Mouse (Mus musculus): ENCODE results near the gene Atxn7l2. TPM values are rescaled to one million over a fixed set of nuclear protein-coding genes. Genes with fewer than 3 reads are reported as not detected.

Gene Atxn7l2
- total RNA-seq, 2 experiments from 2014 or later, result 15.6 to 16.9 TPM

- DNase-seq (ENCODE audit: low spot score in 2 of 2), result no peak
Measured at GRCm38 (mm10) chr3:108206731-108207375, 3.9 kb downstream of the Atxn7l2 start.

GRCm38 (mm10) chr3:108205601-108206000, 5.1 kb downstream of the Atxn7l2 start:
- no peak for DNase-seq (ENCODE audit: low spot score in 2 of 2)

GRCm38 (mm10) chr3:108204470-108204869, 6.3 kb downstream of the Atxn7l2 start:
- DNase-seq (ENCODE audit: low spot score in 2 of 2), result no peak

GRCm38 (mm10) chr3:108203621-108204325, 7.0 kb downstream of the Atxn7l2 start:
- DNase-seq (ENCODE audit: low spot score in 2 of 2), result peak in 1 of 2 experiments; percentile 67

- no peak for DNase-seq (ENCODE audit: low spot score in 2 of 2)
Measured at GRCm38 (mm10) chr3:108203212-108203611, 7.5 kb downstream of the Atxn7l2 start.

- no peak for DNase-seq (ENCODE audit: low spot score in 2 of 2)
Measured at GRCm38 (mm10) chr3:108202506-108202905, 8.2 kb downstream of the Atxn7l2 start.

GRCm38 (mm10) chr3:108200329-108201323, 10.1 kb downstream of the Atxn7l2 start, which contains the start of gene Cyb561d1:
TSS of gene Cyb561d1 (minus strand) at chr3:108201212.
- DNase-seq (ENCODE audit: low spot score in 2 of 2), result peak; percentile 79 to 92

GRCm38 (mm10) chr3:108199231-108199630, 11.5 kb downstream of the Atxn7l2 start:
- no peak for DNase-seq (ENCODE audit: low spot score in 2 of 2)

- no peak for DNase-seq (ENCODE audit: low spot score in 2 of 2)
Measured at GRCm38 (mm10) chr3:108197066-108197497, 13.7 kb downstream of the Atxn7l2 start.

- DNase-seq (ENCODE audit: low spot score in 2 of 2), result no peak
Measured at GRCm38 (mm10) chr3:108195941-108196590, 14.7 kb downstream of the Atxn7l2 start.

GRCm38 (mm10) chr3:108195287-108195686, 15.4 kb downstream of the Atxn7l2 start:
- DNase-seq (ENCODE audit: low spot score in 2 of 2), result no peak

- no peak for DNase-seq (ENCODE audit: low spot score in 2 of 2)
Measured at GRCm38 (mm10) chr3:108193686-108194085, 17.0 kb downstream of the Atxn7l2 start.

GRCm38 (mm10) chr3:108189897-108190296, 20.8 kb downstream of the Atxn7l2 start:
- no peak for DNase-seq (ENCODE audit: low spot score in 2 of 2)

GRCm38 (mm10) chr3:108188716-108189490, 21.8 kb downstream of the Atxn7l2 start:
- no peak for DNase-seq (ENCODE audit: low spot score in 2 of 2)

- DNase-seq (ENCODE audit: low spot score in 2 of 2), result no peak
Measured at GRCm38 (mm10) chr3:108187111-108187795, 23.5 kb downstream of the Atxn7l2 start.

- no peak for DNase-seq (ENCODE audit: low spot score in 2 of 2)
Measured at GRCm38 (mm10) chr3:108186098-108187047, 24.4 kb downstream of the Atxn7l2 start, which contains the start of gene Amigo1. TSS of gene Amigo1 (plus strand) at chr3:108186335.

- no peak for DNase-seq (ENCODE audit: low spot score in 2 of 2)
Measured at GRCm38 (mm10) chr3:108185460-108186097, 25.2 kb downstream of the Atxn7l2 start.

- no peak for DNase-seq (ENCODE audit: low spot score in 2 of 2)
Measured at GRCm38 (mm10) chr3:108184742-108185141, 26.0 kb downstream of the Atxn7l2 start.
